Mouse (Mus musculus): Measurements from ENCODE around the gene Zfp629.

Gene Zfp629

GRCm38 (mm10) chr7:127574115-127574514 is 41.5 kb downstream of the Zfp629 start:
- peaks cover 40% of the 10 kb centered on the region for H3K4me1 ChIP-seq (replicated peaks; ENCODE audit: low read depth, low read length)
- TF ChIP-seq POU5F1 (IDR thresholded peaks at IDR 0.05; ENCODE audit: borderline replicate concordance, low read length): no peak
- no peak for TF ChIP-seq NANOG (IDR thresholded peaks at IDR 0.05; ENCODE audit: borderline replicate concordance, low read length)
- no peak for TF ChIP-seq CTCF (conservative IDR thresholded peaks at IDR 0.05; ENCODE audit: low read length)

GRCm38 (mm10) chr7:127573503-127574008 is 42.0 kb downstream of the Zfp629 start:
- H3K9me3 ChIP-seq (ENCODE audit: low read length): no peaks in the 10 kb centered on the region
- H3K36me3 ChIP-seq (ENCODE audit: insufficient read depth, low read length): peaks cover 46% of the 10 kb centered on the region
- no peaks in the 10 kb centered on the region for H3K27me3 ChIP-seq (ENCODE audit: insufficient read depth, low read length)
- TF ChIP-seq CTCF (conservative IDR thresholded peaks at IDR 0.05; ENCODE audit: low read length): no peak
- TF ChIP-seq POU5F1 (IDR thresholded peaks at IDR 0.05; ENCODE audit: borderline replicate concordance, low read length): no peak
- TF ChIP-seq NANOG (IDR thresholded peaks at IDR 0.05; ENCODE audit: borderline replicate concordance, low read length): no peak
- peak overlapping the region; percentile 92 for H3K4me3 ChIP-seq (replicated peaks; ENCODE audit: low read length)
- H3K4me1 ChIP-seq (replicated peaks; ENCODE audit: low read depth, low read length): peaks cover 40% of the 10 kb centered on the region

More at GRCm38 (mm10) chr7:127574115-127574514, 41.5 kb downstream of the Zfp629 start:
- no peaks in the 10 kb centered on the region for H3K27me3 ChIP-seq (ENCODE audit: insufficient read depth, low read length)
- H3K4me3 ChIP-seq (replicated peaks; ENCODE audit: low read length): peak overlapping the region; percentile 92
- peaks cover 45% of the 10 kb centered on the region for H3K36me3 ChIP-seq (ENCODE audit: insufficient read depth, low read length)
- no peaks in the 10 kb centered on the region for H3K9me3 ChIP-seq (ENCODE audit: low read length)

GRCm38 (mm10) chr7:127572895-127573471 is 42.6 kb downstream of the Zfp629 start, which contains the start of gene Phkg2:
Gene Phkg2, plus strand, starts transcription at chr7:127573340.
- peaks cover 40% of the 10 kb centered on the region for H3K4me1 ChIP-seq (replicated peaks; ENCODE audit: low read depth, low read length)
- no peak for TF ChIP-seq CTCF (conservative IDR thresholded peaks at IDR 0.05; ENCODE audit: low read length)
- no peak for TF ChIP-seq NANOG (IDR thresholded peaks at IDR 0.05; ENCODE audit: borderline replicate concordance, low read length)
- TF ChIP-seq POU5F1 (IDR thresholded peaks at IDR 0.05; ENCODE audit: borderline replicate concordance, low read length): no peak
- no peaks in the 10 kb centered on the region for H3K9me3 ChIP-seq (ENCODE audit: low read length)
- peaks cover 40% of the 10 kb centered on the region for H3K36me3 ChIP-seq (ENCODE audit: insufficient read depth, low read length)
- peak within 1 kb of the TSS; percentile 92 for H3K4me3 ChIP-seq (replicated peaks; ENCODE audit: low read length)
- H3K27me3 ChIP-seq (ENCODE audit: insufficient read depth, low read length): no peaks in the 10 kb centered on the region

GRCm38 (mm10) chr7:127564381-127565150 is 51.0 kb downstream of the Zfp629 start:
- Histone ChIP-seq H3K4me3 (replicated peaks; ENCODE audit: low read length) (no peak overlapping the region), H3K27me3 (ENCODE audit: insufficient read depth, low read length) (no peaks in the 10 kb centered on the region), H3K36me3 (ENCODE audit: insufficient read depth, low read length) (peaks cover 83% of the 10 kb centered on the region), H3K4me1 (replicated peaks; ENCODE audit: low read depth, low read length) (peaks cover 29% of the 10 kb centered on the region), H3K9me3 (ENCODE audit: low read length) (no peaks in the 10 kb centered on the region)
- TF ChIP-seq POU5F1 (IDR thresholded peaks at IDR 0.05; ENCODE audit: borderline replicate concordance, low read length) (no peak), CTCF (conservative IDR thresholded peaks at IDR 0.05; ENCODE audit: low read length) (no peak), NANOG (IDR thresholded peaks at IDR 0.05; ENCODE audit: borderline replicate concordance, low read length) (no peak)

GRCm38 (mm10) chr7:127561340-127561858 is 54.2 kb downstream of the Zfp629 start, which contains the start of gene Tmem265:
Gene Tmem265, plus strand, starts transcription at chr7:127561390.
- H3K9me3 ChIP-seq (ENCODE audit: low read length): no peaks in the 10 kb centered on the region
- TF ChIP-seq NANOG (IDR thresholded peaks at IDR 0.05; ENCODE audit: borderline replicate concordance, low read length): no peak
- TF ChIP-seq CTCF (conservative IDR thresholded peaks at IDR 0.05; ENCODE audit: low read length): no peak
- TF ChIP-seq POU5F1 (IDR thresholded peaks at IDR 0.05; ENCODE audit: borderline replicate concordance, low read length): no peak
- H3K36me3 ChIP-seq (ENCODE audit: insufficient read depth, low read length): peaks cover 94% of the 10 kb centered on the region
- peaks cover 41% of the 10 kb centered on the region for H3K4me1 ChIP-seq (replicated peaks; ENCODE audit: low read depth, low read length)
- peak within 1 kb of the TSS; percentile 54 for H3K4me3 ChIP-seq (replicated peaks; ENCODE audit: low read length)
- no peaks in the 10 kb centered on the region for H3K27me3 ChIP-seq (ENCODE audit: insufficient read depth, low read length)

- no peak for TF ChIP-seq CTCF (conservative IDR thresholded peaks at IDR 0.05; ENCODE audit: low read length)
- TF ChIP-seq NANOG (IDR thresholded peaks at IDR 0.05; ENCODE audit: borderline replicate concordance, low read length): no peak
- no peak for TF ChIP-seq POU5F1 (IDR thresholded peaks at IDR 0.05; ENCODE audit: borderline replicate concordance, low read length)
- no peaks in the 10 kb centered on the region for H3K27me3 ChIP-seq (ENCODE audit: insufficient read depth, low read length)
- H3K36me3 ChIP-seq (ENCODE audit: insufficient read depth, low read length): peaks cover 95% of the 10 kb centered on the region
- peak overlapping the region; percentile 54 for H3K4me3 ChIP-seq (replicated peaks; ENCODE audit: low read length)
- H3K9me3 ChIP-seq (ENCODE audit: low read length): no peaks in the 10 kb centered on the region
- peaks cover 41% of the 10 kb centered on the region for H3K4me1 ChIP-seq (replicated peaks; ENCODE audit: low read depth, low read length)
Measured at GRCm38 (mm10) chr7:127560580-127560979, 55.0 kb downstream of the Zfp629 start.

Data from E14TG2a.4 (cell line).